Mouse (Mus musculus): ENCODE results near the gene Adgrl3.

GRCm38 (mm10) chr5:81524532-81524961 is 504.6 kb downstream of the Adgrl3 start:
- TF ChIP-seq CTCF (IDR thresholded peaks at IDR 0.05; ENCODE audit: low read depth) (no peak), EP300 (IDR thresholded peaks at IDR 0.05; ENCODE audit: low read depth) (no peak)

Data from heart, postnatal 0 days (tissue).